Mouse (Mus musculus): ENCODE measurements around the gene Odf3.

Gene Odf3

GRCm38 (mm10) chr7:140844905-140845665 lies 2.5 kb upstream of the Odf3 start, which contains the start of gene Scgb1c1:
Gene Scgb1c1, plus strand, starts transcription at chr7:140845547.
- DNase-seq (ENCODE audit: low spot score), result peak; percentile 85

GRCm38 (mm10) chr7:140845683-140846082 lies 1.9 kb upstream of the Odf3 start:
- DNase-seq (ENCODE audit: low spot score), result peak; percentile 3

GRCm38 (mm10) chr7:140846676-140847075 lies 929 bp upstream of the Odf3 start:
- no peak for DNase-seq (ENCODE audit: low spot score)

GRCm38 (mm10) chr7:140848591-140848990 lies 986 bp downstream of the Odf3 start:
- peak; percentile 2 for DNase-seq (ENCODE audit: low spot score)

GRCm38 (mm10) chr7:140851916-140852315 lies 4.3 kb downstream of the Odf3 start:
- no peak for DNase-seq (ENCODE audit: low spot score)

- no peak for DNase-seq (ENCODE audit: low spot score)
These were observed 5.8 kb downstream of the Odf3 start for GRCm38 (mm10) chr7:140853386-140853785.

- DNase-seq (ENCODE audit: low spot score), result no peak
These were observed 6.9 kb downstream of the Odf3 start for GRCm38 (mm10) chr7:140854483-140854882.

- DNase-seq (ENCODE audit: low spot score), result no peak
These were observed 7.6 kb downstream of the Odf3 start for GRCm38 (mm10) chr7:140855181-140855580.

DNA sequence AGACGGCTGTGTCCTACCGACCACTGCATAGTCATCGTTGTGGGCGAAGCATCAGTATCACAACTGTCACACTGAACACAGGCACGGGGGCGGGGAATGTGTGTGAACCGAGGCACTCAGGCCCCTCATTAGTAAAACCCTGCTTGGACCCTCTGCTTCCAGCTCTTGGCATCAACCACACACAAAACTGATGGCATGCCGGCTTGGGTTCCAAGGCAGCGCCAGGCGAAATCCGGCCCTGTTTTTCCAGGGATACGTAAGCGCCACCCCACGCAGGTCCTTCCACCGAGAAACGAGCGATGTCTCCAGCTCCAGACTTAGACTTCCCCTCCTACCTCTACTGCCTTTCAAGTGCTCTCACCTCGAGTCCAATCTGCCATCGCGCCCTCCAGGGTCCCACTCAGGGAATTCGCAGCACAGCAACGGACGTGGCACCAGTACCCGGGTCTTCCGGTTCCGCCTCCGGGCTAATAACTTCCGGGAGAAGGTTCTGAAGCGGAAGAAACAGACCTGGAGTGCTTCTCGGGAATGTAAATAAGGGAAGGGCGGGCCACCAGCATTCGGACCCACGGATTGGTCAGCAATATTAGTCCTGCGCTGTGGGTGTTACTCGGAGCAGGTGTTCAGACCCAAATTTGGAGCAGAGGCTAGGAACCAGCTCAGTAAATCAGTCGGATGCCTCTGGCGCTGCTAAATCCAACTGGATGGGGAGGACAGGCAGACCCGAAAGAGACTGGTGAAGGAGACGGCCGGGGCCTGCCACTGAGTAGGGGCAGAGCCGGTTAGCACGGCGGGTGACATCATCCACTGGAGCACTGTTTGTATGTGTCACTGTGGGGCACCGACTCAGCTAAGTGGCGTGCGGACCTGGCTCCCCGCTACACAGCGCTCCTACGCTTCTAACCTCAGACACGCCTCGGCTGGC lies 8.5 kb downstream of the Odf3 start, which contains the start of gene Gm45785:
Gene Gm45785, minus strand, starts transcription at position 472 of the 925 bp plus-strand sequence.
- DNase-seq (ENCODE audit: low spot score), result peak; percentile 80

- DNase-seq (ENCODE audit: low spot score), result peak; percentile 90
These were observed 9.4 kb downstream of the Odf3 start, which contains the start of gene Ric8a for GRCm38 (mm10) chr7:140856785-140857549. Gene Ric8a, plus strand, starts transcription at chr7:140856957.

DNA sequence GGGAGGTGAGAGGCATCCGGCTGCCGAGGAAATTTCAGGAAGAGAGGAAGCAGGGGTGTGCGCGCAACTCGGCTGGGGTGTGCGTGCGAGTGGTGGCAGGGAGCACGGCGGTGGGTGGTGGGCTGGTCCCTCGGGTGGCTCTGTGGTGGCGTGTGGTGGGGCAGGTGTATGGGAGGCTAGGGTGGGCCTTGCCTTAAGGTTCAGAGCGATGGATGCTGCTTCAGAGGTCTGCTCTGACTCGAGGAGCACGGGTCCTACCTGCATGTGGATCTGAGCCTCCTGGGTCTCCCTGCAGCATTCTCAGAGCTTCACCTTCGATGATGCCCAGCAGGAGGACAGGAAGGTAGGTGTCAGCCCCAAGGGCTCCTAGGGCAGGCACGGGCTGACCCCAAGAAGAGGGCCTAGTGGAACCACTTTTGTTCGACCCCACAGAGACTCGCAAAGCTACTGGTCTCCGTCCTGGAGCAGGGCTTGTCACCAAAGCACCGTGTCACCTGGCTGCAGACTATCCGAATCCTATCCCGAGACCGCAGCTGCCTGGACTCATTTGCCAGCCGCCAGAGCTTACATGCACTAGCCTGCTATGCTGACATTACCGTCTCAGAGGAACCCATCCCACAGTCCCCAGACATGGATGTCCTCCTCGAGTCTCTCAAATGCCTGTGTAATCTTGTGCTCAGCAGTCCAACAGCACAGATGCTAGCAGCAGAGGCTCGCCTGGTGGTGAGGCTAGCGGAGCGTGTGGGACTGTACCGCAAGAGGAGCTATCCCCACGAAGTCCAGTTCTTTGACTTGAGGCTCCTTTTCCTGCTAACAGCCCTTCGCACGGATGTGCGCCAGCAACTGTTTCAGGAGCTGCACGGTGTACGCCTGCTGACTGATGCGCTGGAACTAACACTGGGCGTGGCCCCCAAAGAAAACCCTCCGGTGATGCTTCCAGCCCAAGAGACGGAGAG lies 10.2 kb downstream of the Odf3 start, which contains the start of gene Bet1l:
Gene Bet1l, minus strand, starts transcription at position 28 of the 956 bp plus-strand sequence.
- no peak for DNase-seq (ENCODE audit: low spot score)

DNA sequence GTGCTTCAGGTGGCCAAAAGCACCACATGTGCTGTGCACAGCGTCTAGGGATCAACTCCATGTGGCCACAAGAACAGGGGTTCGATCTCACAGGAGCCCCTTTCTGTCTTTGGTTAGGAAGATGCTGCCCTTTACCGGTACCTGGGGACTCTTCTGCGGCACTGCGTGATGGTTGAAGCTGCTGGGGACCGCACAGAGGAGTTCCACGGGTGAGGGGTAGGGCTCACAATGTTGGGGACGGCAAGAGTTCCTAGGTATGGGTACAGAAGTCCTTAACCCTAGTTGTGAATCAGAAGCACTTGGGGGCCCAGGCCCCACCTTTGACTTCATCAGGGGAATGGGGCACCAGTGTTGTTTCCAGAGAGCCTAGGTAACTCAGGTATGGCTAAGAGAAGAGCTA lies 11.1 kb downstream of the Odf3 start:
- no peak for DNase-seq (ENCODE audit: low spot score)

GRCm38 (mm10) chr7:140859997-140860396 lies 12.4 kb downstream of the Odf3 start:
- no peak for DNase-seq (ENCODE audit: low spot score)

- no peak for DNase-seq (ENCODE audit: low spot score)
These were observed 13.1 kb downstream of the Odf3 start for GRCm38 (mm10) chr7:140860728-140861127.

GRCm38 (mm10) chr7:140864761-140865160 lies 17.2 kb downstream of the Odf3 start:
- no peak for DNase-seq (ENCODE audit: low spot score)

DNA sequence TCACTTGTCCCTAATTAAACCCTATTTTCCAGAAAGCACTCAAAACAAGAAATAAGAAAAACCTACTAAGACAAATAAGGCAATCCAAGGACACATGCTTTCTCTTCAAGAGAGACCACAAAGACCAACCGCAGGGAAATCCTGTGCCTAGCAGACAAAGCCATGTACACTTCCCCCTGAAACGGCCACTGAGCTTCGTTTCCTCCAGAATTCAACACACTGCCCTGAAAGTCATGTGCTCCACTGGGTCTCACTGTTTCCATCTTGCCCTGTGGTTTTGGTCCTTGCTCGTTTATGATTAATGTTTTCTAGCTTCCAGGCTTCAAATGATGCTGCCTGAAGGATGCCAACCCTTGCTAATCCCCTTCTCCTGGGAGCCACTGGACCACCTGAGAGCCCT lies 26.6 kb downstream of the Odf3 start:
- no peak for DNase-seq (ENCODE audit: low spot score)

DNA sequence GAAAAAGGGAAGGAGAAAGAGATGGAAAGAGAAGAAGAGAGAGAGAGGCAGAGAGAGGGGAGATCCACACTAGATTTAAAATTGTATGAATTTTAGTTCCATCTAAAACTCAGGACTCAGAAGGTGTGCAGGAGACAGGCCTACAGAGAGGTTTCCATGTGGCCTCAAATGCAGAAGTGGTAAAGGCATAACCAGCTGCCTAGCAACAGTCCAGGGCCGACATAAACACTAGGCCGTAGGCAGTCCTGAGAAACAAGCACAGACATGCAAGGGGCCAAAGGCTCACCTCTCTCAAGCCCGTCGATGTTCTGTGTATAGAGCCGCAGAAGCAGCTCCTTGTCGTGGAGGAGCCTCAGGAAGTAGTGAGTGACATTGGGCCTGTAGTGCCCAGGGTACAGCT lies 29.8 kb downstream of the Odf3 start:
- DNase-seq (ENCODE audit: low spot score), result no peak

GRCm38 (mm10) chr7:140879355-140879754 lies 31.8 kb downstream of the Odf3 start:
- no peak for DNase-seq (ENCODE audit: low spot score)

DNA sequence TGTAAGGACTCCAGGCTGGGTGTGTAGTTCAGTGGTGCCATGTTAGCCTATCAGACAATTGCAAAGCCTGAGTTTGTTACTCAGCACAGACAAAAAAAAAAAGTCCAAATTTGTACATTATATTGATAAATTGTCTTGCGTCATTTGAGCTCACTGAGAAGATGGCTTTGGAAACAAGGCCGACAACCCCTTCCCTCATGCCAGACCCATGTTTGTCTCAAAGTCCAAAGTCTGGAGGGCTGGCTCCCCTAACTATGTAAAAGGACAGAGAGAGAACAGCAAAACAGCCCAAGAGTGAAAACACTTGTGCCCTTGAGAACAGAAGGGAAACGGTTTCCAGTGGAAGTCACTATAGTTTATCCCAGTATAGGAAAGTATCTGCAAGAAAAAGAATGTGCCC lies 32.8 kb downstream of the Odf3 start:
- no peak for DNase-seq (ENCODE audit: low spot score)

GRCm38 (mm10) chr7:140880865-140881515 lies 33.4 kb downstream of the Odf3 start:
- DNase-seq (ENCODE audit: low spot score), result no peak
